Mouse (Mus musculus): ENCODE data around the gene Lama5. TPM values are rescaled to one million over a fixed set of nuclear protein-coding genes. Genes with fewer than 3 reads are reported as not detected.

Lama5 gene
- polyA plus RNA-seq, 1 experiment from 2014 or later, result 102 TPM

Small RNA genes within 50 kb of the gene (microRNA-seq; reads per million reads assigned to microRNA genes)
- gene Mir3091, result 0.79 reads per million
- not detected for gene Mir7005

Other genes with a start within 250 kb of the Lama5 start
- gene Taf4, start 249.2 kb downstream of the Lama5 start, polyA plus RNA-seq (2015; fragmentation: Nextera tagmentation; extraction: Ambion mirVana), result 3.0 and 3.5 TPM in 2 replicates
- gene Lsm14b, start 200.9 kb downstream of the Lama5 start, polyA plus RNA-seq (2015; fragmentation: Nextera tagmentation; extraction: Ambion mirVana), result 4.6 and 5.0 TPM in 2 replicates
- 458 and 471 TPM in 2 replicates for gene Psma7, start 183.4 kb downstream of the Lama5 start, polyA plus RNA-seq (2015; fragmentation: Nextera tagmentation; extraction: Ambion mirVana)
- 4.0 and 4.7 TPM in 2 replicates for gene Ss18l1, start 183.3 kb downstream of the Lama5 start, polyA plus RNA-seq (2015; fragmentation: Nextera tagmentation; extraction: Ambion mirVana)
- 26.3 and 27.4 TPM in 2 replicates for gene Mtg2, start 155.3 kb downstream of the Lama5 start, polyA plus RNA-seq (2015; fragmentation: Nextera tagmentation; extraction: Ambion mirVana)
- gene Hrh3, start 121.4 kb downstream of the Lama5 start, polyA plus RNA-seq (2015; fragmentation: Nextera tagmentation; extraction: Ambion mirVana), result not detected in 2 replicates
- gene Osbpl2, start 106.6 kb downstream of the Lama5 start, polyA plus RNA-seq (2015; fragmentation: Nextera tagmentation; extraction: Ambion mirVana), result 29.9 and 30.3 TPM in 2 replicates
- gene Adrm1, start 54.4 kb downstream of the Lama5 start, polyA plus RNA-seq (2015; fragmentation: Nextera tagmentation; extraction: Ambion mirVana), result 162 and 173 TPM in 2 replicates
- 455 and 526 TPM in 2 replicates for gene Rps21, start 31.5 kb upstream of the Lama5 start, polyA plus RNA-seq (2015; fragmentation: Nextera tagmentation; extraction: Ambion mirVana)
- 6.3 and 8.4 TPM in 2 replicates for gene Cables2, start 47.6 kb upstream of the Lama5 start, polyA plus RNA-seq (2015; fragmentation: Nextera tagmentation; extraction: Ambion mirVana)
- gene Rbbp8nl, start 64.0 kb upstream of the Lama5 start, polyA plus RNA-seq (2015; fragmentation: Nextera tagmentation; extraction: Ambion mirVana), result 2.7 and 2.8 TPM in 2 replicates
- gene Gata5, start 108.8 kb upstream of the Lama5 start, polyA plus RNA-seq (2015; fragmentation: Nextera tagmentation; extraction: Ambion mirVana), result 23.2 and 25.3 TPM in 2 replicates
- gene Slco4a1, start 230.4 kb upstream of the Lama5 start, polyA plus RNA-seq (2015; fragmentation: Nextera tagmentation; extraction: Ambion mirVana), result 0.98 and 1.2 TPM in 2 replicates